Mouse (Mus musculus): ENCODE measurements around the gene Ube2g2.

Gene Ube2g2

GRCm38 (mm10) chr10:77605908-77606826 is 15.9 kb upstream of the Ube2g2 start, which contains the start of the genes Sumo3 and Gm49325:
Sumo3 (plus strand) TSS chr10:77606097.
Gm49325 (plus strand) TSS chr10:77606197.
- peak; percentile 91 for DNase-seq (ENCODE audit: low read depth, low spot score)

DNA sequence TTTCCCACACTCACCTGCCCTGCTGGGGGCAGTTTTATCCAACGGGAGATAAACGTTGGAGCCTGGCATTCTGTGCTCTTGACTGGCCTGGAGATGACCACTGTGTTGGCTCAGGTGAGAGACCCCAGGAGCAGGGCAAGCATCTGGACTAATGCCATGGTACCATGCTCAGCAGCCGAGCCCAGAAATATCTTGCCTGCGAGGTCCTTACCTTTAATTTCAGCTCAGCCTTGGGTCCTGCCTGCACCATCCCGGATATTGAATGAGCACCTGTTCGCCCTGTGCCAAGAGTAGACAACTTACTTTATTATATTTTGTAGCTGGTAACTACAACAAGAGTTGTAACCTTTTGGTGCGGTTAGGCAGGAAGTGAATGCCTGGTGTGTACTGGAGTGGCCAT is 15.2 kb upstream of the Ube2g2 start:
- no peak for DNase-seq (ENCODE audit: low read depth, low spot score)

- peak; percentile 76 for DNase-seq (ENCODE audit: low read depth, low spot score)
Observed at GRCm38 (mm10) chr10:77607441-77607840, 14.6 kb upstream of the Ube2g2 start.

- no peak for DNase-seq (ENCODE audit: low read depth, low spot score)
Observed at GRCm38 (mm10) chr10:77608589-77608988, 13.5 kb upstream of the Ube2g2 start.

- DNase-seq (ENCODE audit: low read depth, low spot score) = no peak
Observed at GRCm38 (mm10) chr10:77610221-77610961, 11.7 kb upstream of the Ube2g2 start.

DNA sequence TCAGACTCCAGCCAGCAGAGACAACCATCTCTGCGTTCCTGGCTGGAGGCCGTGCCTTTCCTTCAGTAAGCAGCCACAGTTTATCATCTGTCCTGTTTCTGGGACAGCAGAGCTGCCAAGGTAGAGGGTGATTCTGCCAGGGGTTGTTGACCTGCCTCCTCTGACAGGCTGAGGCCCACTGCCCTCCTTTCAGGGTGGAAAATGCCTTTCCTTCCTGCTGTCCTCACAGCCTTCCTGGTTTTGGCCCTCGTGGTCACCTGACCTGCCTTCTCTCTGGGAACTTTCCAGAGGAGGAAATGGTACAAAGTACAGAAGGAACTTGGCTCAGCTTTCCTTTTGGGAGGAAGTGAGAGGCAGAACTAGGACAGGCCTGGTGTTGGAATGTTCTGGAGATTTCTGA is 8.7 kb upstream of the Ube2g2 start:
- DNase-seq (ENCODE audit: low read depth, low spot score) = no peak

DNA sequence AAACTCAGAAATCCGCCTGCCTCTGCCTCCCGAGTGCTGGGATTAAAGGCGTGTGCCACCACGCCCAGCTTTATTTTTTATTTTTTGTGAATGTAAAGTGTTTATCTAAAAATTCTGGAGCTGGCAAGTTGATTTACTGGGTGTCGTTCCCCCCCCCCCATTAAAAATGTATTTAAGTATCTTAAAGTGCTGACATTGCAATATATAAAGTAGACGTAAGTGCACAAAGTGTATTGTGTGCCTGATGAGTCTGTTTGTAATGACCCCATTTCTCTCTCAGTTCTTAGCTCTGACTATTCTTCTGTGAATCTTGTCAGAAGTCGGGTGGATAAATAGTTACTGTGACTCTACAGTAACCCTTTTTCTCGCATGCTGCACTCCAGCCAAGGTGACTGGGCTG is 6.4 kb upstream of the Ube2g2 start:
- DNase-seq (ENCODE audit: low read depth, low spot score) = no peak

DNA sequence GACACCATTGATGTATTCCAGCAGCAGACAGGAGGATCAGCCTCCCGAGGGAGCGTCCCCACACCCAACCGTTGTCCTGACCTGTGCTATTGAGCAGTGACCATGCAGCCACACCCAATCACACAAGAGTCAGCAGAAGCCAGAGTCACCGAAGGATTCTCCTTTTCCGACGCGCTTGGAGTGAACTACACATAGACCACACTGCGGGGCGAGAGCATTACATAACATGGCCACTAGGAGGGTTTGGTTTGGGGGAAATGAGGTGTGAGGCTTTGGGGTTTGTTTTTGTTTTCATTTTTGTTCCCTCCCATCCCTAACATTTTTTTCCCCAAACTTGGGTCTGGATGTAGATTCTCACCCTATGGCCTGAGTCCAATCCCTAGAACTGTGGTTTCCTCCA is 5.9 kb upstream of the Ube2g2 start:
- peak; percentile 66 for DNase-seq (ENCODE audit: low read depth, low spot score)

DNA sequence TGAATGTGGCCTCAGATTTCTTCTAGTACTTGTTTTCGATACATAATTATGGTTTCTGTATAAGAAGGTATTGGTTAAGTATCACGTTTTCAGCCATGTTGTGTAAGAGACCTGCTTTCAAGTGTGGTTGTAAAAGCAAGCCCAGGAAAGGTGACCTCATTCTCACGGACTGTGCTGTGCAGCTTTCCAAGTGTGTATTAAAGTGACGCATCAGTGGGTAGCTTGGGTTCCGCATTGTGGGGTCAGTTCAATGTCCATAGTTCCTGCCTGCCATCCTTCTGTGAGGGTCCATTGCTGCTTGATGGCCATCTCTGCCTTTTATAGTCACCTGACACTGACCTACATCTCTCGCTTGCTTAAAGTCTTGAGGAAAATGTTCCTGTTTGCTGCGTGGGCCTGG is 5.1 kb upstream of the Ube2g2 start:
- DNase-seq (ENCODE audit: low read depth, low spot score) = no peak

DNA sequence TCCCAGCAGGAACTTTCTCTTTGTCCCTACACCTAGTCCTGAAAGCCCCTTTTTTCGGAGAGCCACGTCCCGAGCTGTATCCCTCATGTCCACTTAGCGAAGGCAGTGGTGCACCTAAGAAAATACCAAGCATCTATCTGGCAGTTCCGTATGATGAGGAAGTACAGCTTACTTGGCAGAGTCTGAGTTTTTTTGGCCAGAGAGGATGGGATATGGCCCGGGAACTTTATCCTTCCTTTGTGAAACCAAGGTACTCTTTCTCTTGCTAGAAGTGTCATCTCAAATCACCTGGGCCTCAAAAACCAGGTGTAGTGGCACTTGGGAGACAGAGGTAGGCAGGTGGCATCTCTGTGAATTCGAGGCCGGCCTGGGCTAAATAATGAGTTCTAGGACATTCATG is 529 bp upstream of the Ube2g2 start:
- DNase-seq (ENCODE audit: low read depth, low spot score) = no peak

- no peak for DNase-seq (ENCODE audit: low read depth, low spot score)
Observed at GRCm38 (mm10) chr10:77623069-77623492, 1.0 kb downstream of the Ube2g2 start.

DNA sequence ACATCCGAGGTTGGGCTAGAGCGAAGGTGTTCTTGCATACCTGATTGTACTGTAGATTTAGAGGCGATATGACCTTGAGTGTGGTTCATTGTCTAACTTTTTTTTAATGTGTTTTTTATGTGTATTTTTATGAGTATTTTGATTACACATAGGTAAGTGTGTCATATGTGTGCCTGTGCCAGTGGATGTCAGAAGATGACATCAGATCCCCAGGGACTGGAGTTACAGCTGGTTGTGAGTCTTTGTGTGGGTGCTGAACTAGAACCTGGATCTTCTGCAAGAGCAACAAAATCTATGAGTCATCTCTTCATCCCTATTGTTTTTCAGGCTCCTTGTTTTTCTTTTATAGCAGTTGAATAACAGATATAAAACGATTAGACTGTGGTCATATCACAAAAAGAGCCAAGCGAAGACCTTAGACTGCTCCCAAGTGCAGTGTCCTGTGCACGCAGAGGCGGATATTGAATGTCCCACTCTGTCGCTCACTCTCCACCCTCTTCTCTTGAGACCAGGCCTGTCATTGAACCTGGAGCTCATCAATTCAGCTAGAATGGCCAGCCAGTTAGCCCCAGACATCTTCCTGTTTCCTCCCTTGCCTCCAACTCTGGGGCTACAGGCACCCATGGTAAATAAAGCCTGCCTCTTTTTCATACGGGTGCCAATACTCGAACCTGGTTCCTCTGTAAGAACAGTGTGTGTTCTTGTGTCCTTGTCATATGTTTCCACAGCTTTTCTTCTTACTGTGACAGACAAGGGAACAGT is 1.7 kb downstream of the Ube2g2 start:
- DNase-seq (ENCODE audit: low read depth, low spot score) = no peak

DNA sequence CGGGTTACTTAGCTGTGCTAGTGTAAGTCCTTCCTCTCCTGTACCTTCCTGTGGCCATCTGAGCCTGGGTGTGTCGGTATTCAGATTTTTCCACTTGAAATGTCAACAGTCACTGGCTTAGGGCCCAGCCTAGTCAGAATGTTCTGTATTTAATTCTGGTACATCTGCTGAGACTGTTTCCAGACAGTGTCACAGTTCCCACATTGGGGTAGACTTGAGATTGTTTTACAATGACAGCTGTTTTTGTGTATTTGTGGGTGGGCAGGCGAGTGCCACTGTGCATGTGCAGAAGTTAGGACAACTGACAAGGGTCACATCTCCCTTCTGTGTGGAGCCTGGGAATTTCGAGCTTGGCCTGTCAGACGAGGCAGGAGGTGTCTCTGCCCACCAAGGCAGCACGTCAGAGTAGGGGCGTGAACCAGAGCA is 2.5 kb downstream of the Ube2g2 start:
- no peak for DNase-seq (ENCODE audit: low read depth, low spot score)

DNA sequence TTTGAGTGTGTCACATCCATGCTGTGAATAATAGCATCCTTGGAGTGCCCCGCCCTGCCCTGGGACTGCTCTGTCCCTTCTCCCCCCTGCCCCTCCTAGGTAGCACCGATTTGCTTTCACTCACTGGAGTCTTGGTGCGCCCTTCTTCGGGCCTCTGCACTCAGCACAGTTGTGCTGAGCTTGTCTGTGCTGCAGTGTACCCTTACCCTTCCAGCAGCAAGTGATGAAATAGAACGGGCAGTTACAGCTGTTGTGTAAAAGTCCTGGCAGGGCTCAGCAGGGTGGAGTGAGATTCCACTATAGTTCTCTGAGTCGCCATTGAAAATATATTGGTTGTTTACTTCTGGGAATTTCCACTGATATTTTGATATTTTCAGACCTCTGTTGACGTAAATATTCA is 4.0 kb downstream of the Ube2g2 start:
- no peak for DNase-seq (ENCODE audit: low read depth, low spot score)

- DNase-seq (ENCODE audit: low read depth, low spot score) = no peak
Observed at GRCm38 (mm10) chr10:77626591-77626990, 4.5 kb downstream of the Ube2g2 start.

GRCm38 (mm10) chr10:77627497-77627896 is 5.4 kb downstream of the Ube2g2 start:
- DNase-seq (ENCODE audit: low read depth, low spot score) = peak; percentile 81

- no peak for DNase-seq (ENCODE audit: low read depth, low spot score)
Observed at GRCm38 (mm10) chr10:77629163-77629562, 7.1 kb downstream of the Ube2g2 start.

DNA sequence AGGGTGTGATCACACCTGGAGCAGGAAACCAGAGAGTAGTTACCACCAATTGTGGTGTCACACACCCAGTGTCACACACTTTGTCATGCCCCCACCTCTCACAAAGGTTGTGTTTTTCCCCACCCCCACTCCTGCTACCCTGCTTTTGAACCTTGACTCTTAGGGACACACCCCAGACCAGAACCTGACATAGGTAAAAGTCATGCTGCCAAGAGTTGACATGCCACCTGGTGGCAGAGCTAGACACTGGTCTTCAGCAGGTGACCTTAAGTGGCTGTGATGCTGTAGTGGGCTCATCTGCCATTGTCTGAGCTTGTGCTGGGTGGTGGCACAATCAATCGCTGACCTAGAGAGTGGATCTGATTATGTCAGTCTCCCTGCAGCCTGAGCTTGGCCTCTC is 7.9 kb downstream of the Ube2g2 start:
- no peak for DNase-seq (ENCODE audit: low read depth, low spot score)

DNA sequence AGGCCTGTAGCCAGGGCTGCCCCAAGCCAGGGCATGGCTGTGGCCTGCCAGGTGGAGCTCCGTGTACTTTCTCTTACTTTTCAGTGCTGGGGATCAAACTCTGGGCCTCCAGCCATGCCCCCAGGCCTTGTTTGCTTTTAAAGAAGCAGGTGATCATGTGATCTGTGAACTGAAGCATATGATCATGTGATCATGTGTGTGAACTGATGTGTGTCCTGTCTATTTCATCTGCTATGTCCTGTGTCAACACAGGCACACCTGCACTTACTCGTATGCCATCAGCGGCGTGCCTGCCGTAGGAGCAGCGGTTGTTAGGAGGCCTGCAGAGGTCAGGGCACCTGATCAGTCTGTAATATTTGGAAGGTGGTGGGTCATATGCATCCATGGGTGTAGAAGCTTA is 11.9 kb downstream of the Ube2g2 start:
- no peak for DNase-seq (ENCODE audit: low read depth, low spot score)

- no peak for DNase-seq (ENCODE audit: low read depth, low spot score)
Observed at GRCm38 (mm10) chr10:77634452-77635231, 12.6 kb downstream of the Ube2g2 start.

Data from R1 (cell line).